Mouse (Mus musculus): ENCODE results near the gene Phgr1. TPM values are rescaled to one million over a fixed set of nuclear protein-coding genes. Genes with fewer than 3 reads are reported as not detected.
A peak's percentile ranks its signal among the peaks of the same experiment; 100 is the strongest.

Gene Phgr1
- polyA plus RNA-seq, 1 experiment from 2014 or later, result not detected

- Histone ChIP-seq H3K27me3 (ENCODE audit: control insufficient read depth, insufficient read depth, low read length) (0 out of 2 replicates have a peak, but pooled peaks cover 4% of the 10 kb centered on the region), H3K36me3 (ENCODE audit: control insufficient read depth, insufficient read depth, low read length) (no peaks in the 10 kb centered on the region), H3K9me3 (ENCODE audit: control insufficient read depth, low read length) (no peaks in the 10 kb centered on the region), H3K9ac (ENCODE audit: low read depth, low read length) (no peak overlapping the region; the same call in 1 of the 2 replicates), H3K4me3 (ENCODE audit: low read length) (no peak overlapping the region), H3K4me1 (ENCODE audit: control insufficient read depth, insufficient read depth, low read length) (0 out of 2 replicates have a peak, but pooled peaks cover 4% of the 10 kb centered on the region), H3K4me2 (replicated peaks; ENCODE audit: low read depth, low read length) (peak overlapping the region; percentile 29; the same call in 1 of the 2 replicates), H3K27ac (ENCODE audit: low read depth, low read length) (no peak overlapping the region)
- WGBS, result 27% methylated on average over 44 of the region's 44 CpGs
- ATAC-seq (ENCODE audit: low FRiP score, low TSS enrichment), result peak; percentile 60; the same call in 1 of the 2 replicates
Observed at GRCm38 (mm10) chr2:118790551-118791525, 18.3 kb downstream of the Phgr1 start.

GRCm38 (mm10) chr2:118791591-118792258, 19.2 kb downstream of the Phgr1 start:
- Histone ChIP-seq H3K4me3 (ENCODE audit: low read length) (no peak overlapping the region), H3K27me3 (ENCODE audit: control insufficient read depth, insufficient read depth, low read length) (0 out of 2 replicates have a peak, but pooled peaks cover 4% of the 10 kb centered on the region), H3K36me3 (ENCODE audit: control insufficient read depth, insufficient read depth, low read length) (no peaks in the 10 kb centered on the region), H3K27ac (ENCODE audit: low read depth, low read length) (no peak overlapping the region), H3K9ac (ENCODE audit: low read depth, low read length) (no peak overlapping the region), H3K9me3 (ENCODE audit: control insufficient read depth, low read length) (no peaks in the 10 kb centered on the region), H3K4me2 (replicated peaks; ENCODE audit: low read depth, low read length) (no peak overlapping the region), H3K4me1 (ENCODE audit: control insufficient read depth, insufficient read depth, low read length) (0 out of 2 replicates have a peak, but pooled peaks cover 4% of the 10 kb centered on the region)
- WGBS, result 96% methylated on average over 26 of the region's 26 CpGs
- ATAC-seq (ENCODE audit: low FRiP score, low TSS enrichment), result no peak

- 0 out of 2 replicates have a peak, but pooled peaks cover 4% of the 10 kb centered on the region for H3K4me1 ChIP-seq (ENCODE audit: control insufficient read depth, insufficient read depth, low read length)
- no peak overlapping the region for H3K9ac ChIP-seq (ENCODE audit: low read depth, low read length)
- no peak for ATAC-seq (ENCODE audit: low FRiP score, low TSS enrichment)
- no peaks in the 10 kb centered on the region for H3K36me3 ChIP-seq (ENCODE audit: control insufficient read depth, insufficient read depth, low read length)
- H3K27me3 ChIP-seq (ENCODE audit: control insufficient read depth, insufficient read depth, low read length), result 0 out of 2 replicates have a peak, but pooled peaks cover 4% of the 10 kb centered on the region
- H3K27ac ChIP-seq (ENCODE audit: low read depth, low read length), result no peak overlapping the region
- H3K4me3 ChIP-seq (ENCODE audit: low read length), result no peak overlapping the region
- H3K4me2 ChIP-seq (replicated peaks; ENCODE audit: low read depth, low read length), result no peak overlapping the region
- no peaks in the 10 kb centered on the region for H3K9me3 ChIP-seq (ENCODE audit: control insufficient read depth, low read length)
- WGBS, result 83% methylated on average over 4 of the region's 4 CpGs
Observed at GRCm38 (mm10) chr2:118792259-118792613, 19.7 kb downstream of the Phgr1 start.

GRCm38 (mm10) chr2:118793636-118794035, 21.1 kb downstream of the Phgr1 start:
- Histone ChIP-seq H3K9me3 (ENCODE audit: control insufficient read depth, low read length) (no peaks in the 10 kb centered on the region), H3K4me1 (ENCODE audit: control insufficient read depth, insufficient read depth, low read length) (0 out of 2 replicates have a peak, but pooled peaks cover 4% of the 10 kb centered on the region), H3K9ac (ENCODE audit: low read depth, low read length) (no peak overlapping the region), H3K36me3 (ENCODE audit: control insufficient read depth, insufficient read depth, low read length) (no peaks in the 10 kb centered on the region), H3K4me2 (replicated peaks; ENCODE audit: low read depth, low read length) (no peak overlapping the region), H3K4me3 (ENCODE audit: low read length) (no peak overlapping the region), H3K27ac (ENCODE audit: low read depth, low read length) (no peak overlapping the region), H3K27me3 (ENCODE audit: control insufficient read depth, insufficient read depth, low read length) (0 out of 2 replicates have a peak, but pooled peaks cover 4% of the 10 kb centered on the region)
- WGBS, result 85% methylated on average over 4 of the region's 4 CpGs
- ATAC-seq (ENCODE audit: low FRiP score, low TSS enrichment), result no peak

GRCm38 (mm10) chr2:118802542-118803118, 30.1 kb downstream of the Phgr1 start:
- Histone ChIP-seq H3K4me3 (ENCODE audit: low read length) (no peak overlapping the region), H3K4me1 (ENCODE audit: control insufficient read depth, insufficient read depth, low read length) (no peaks in the 10 kb centered on the region), H3K9me3 (ENCODE audit: control insufficient read depth, low read length) (no peaks in the 10 kb centered on the region), H3K27me3 (ENCODE audit: control insufficient read depth, insufficient read depth, low read length) (0 out of 2 replicates have a peak, but pooled peaks cover 6% of the 10 kb centered on the region), H3K9ac (ENCODE audit: low read depth, low read length) (no peak overlapping the region), H3K27ac (ENCODE audit: low read depth, low read length) (no peak overlapping the region), H3K36me3 (ENCODE audit: control insufficient read depth, insufficient read depth, low read length) (no peaks in the 10 kb centered on the region), H3K4me2 (replicated peaks; ENCODE audit: low read depth, low read length) (no peak overlapping the region)
- ATAC-seq (ENCODE audit: low FRiP score, low TSS enrichment), result no peak
- 76% methylated on average over 4 of the region's 4 CpGs for WGBS

GRCm38 (mm10) chr2:118804474-118804873, 31.9 kb downstream of the Phgr1 start:
- Histone ChIP-seq H3K36me3 (ENCODE audit: control insufficient read depth, insufficient read depth, low read length) (no peaks in the 10 kb centered on the region), H3K9ac (ENCODE audit: low read depth, low read length) (no peak overlapping the region), H3K27me3 (ENCODE audit: control insufficient read depth, insufficient read depth, low read length) (0 out of 2 replicates have a peak, but pooled peaks cover 6% of the 10 kb centered on the region), H3K4me2 (replicated peaks; ENCODE audit: low read depth, low read length) (no peak overlapping the region), H3K4me1 (ENCODE audit: control insufficient read depth, insufficient read depth, low read length) (no peaks in the 10 kb centered on the region), H3K27ac (ENCODE audit: low read depth, low read length) (no peak overlapping the region), H3K4me3 (ENCODE audit: low read length) (no peak overlapping the region), H3K9me3 (ENCODE audit: control insufficient read depth, low read length) (no peaks in the 10 kb centered on the region)
- no peak for ATAC-seq (ENCODE audit: low FRiP score, low TSS enrichment)
- 81% methylated on average over 2 of the region's 2 CpGs for WGBS

- H3K4me2 ChIP-seq (replicated peaks; ENCODE audit: low read depth, low read length), result no peak overlapping the region
- 64% methylated on average over 3 of the region's 3 CpGs for WGBS
- no peak overlapping the region for H3K4me3 ChIP-seq (ENCODE audit: low read length)
- no peak overlapping the region for H3K9ac ChIP-seq (ENCODE audit: low read depth, low read length)
- H3K36me3 ChIP-seq (ENCODE audit: control insufficient read depth, insufficient read depth, low read length), result no peaks in the 10 kb centered on the region
- no peaks in the 10 kb centered on the region for H3K4me1 ChIP-seq (ENCODE audit: control insufficient read depth, insufficient read depth, low read length)
- H3K9me3 ChIP-seq (ENCODE audit: control insufficient read depth, low read length), result no peaks in the 10 kb centered on the region
- H3K27ac ChIP-seq (ENCODE audit: low read depth, low read length), result no peak overlapping the region
- 0 out of 2 replicates have a peak, but pooled peaks cover 6% of the 10 kb centered on the region for H3K27me3 ChIP-seq (ENCODE audit: control insufficient read depth, insufficient read depth, low read length)
- no peak for ATAC-seq (ENCODE audit: low FRiP score, low TSS enrichment)
Observed at GRCm38 (mm10) chr2:118805137-118805536, 32.6 kb downstream of the Phgr1 start.

- no peak for ATAC-seq (ENCODE audit: low FRiP score, low TSS enrichment)
- 41% methylated on average over 3 of the region's 3 CpGs for WGBS
Observed at GRCm38 (mm10) chr2:118805756-118806155, 33.2 kb downstream of the Phgr1 start.

More at GRCm38 (mm10) chr2:118805756-118806155, 33.2 kb downstream of the Phgr1 start:
- no peak overlapping the region for H3K27ac ChIP-seq (ENCODE audit: low read depth, low read length)
- H3K9ac ChIP-seq (ENCODE audit: low read depth, low read length), result no peak overlapping the region
- H3K4me1 ChIP-seq (ENCODE audit: control insufficient read depth, insufficient read depth, low read length), result no peaks in the 10 kb centered on the region
- no peak overlapping the region for H3K4me2 ChIP-seq (replicated peaks; ENCODE audit: low read depth, low read length)
- H3K36me3 ChIP-seq (ENCODE audit: control insufficient read depth, insufficient read depth, low read length), result no peaks in the 10 kb centered on the region
- H3K9me3 ChIP-seq (ENCODE audit: control insufficient read depth, low read length), result no peaks in the 10 kb centered on the region
- H3K4me3 ChIP-seq (ENCODE audit: low read length), result no peak overlapping the region
- 0 out of 2 replicates have a peak, but pooled peaks cover 6% of the 10 kb centered on the region for H3K27me3 ChIP-seq (ENCODE audit: control insufficient read depth, insufficient read depth, low read length)
